Mouse (Mus musculus) forelimb bud, embryonic 11.5 days (tissue): ENCODE measurements at regions not wholly inside any gene's neighbourhood (a gene's known extent, or its start where the extent isn't known, plus 50 kb on each side); places are given as distances from the start of the nearest gene placed in this dataset.

ENCODE experiments used
- DNase-seq: peaks from one replicate; pipeline ENCODE4 v3.0.0-alpha.2; 2012; ENCODE audit warnings: low read depth, low spot score

GRCm38 (mm10) chr8:115942731-115943509 lies 235.3 kb upstream of the Maf start:
- DNase-seq: peak; percentile 45

GRCm38 (mm10) chr8:115929472-115930210 lies 222.0 kb upstream of the Maf start:
- DNase-seq: no peak

DNA sequence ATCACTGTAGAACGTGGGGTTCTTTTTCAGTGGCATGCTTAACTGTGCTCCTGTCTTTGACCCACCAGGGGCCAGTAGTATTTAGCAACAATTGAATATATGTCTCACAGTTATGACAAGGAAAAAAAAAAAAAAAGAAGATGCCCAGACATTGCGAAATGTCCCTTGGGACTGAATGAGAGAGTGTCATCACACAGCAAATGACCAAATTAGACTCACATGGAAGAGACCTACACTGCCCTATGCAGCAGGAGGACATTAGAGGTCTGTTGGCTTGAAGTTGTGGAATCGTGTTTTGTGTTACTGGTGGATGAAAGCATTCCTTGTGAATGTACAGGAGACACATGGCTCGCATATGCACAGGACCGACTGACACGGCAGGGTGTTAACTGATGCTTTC lies 214.3 kb upstream of the Maf start:
- DNase-seq: no peak

GRCm38 (mm10) chr8:115906650-115907049 lies 199.1 kb upstream of the Maf start:
- DNase-seq: no peak

- DNase-seq: no peak
Observed at GRCm38 (mm10) chr8:115903853-115904420, 196.3 kb upstream of the Maf start.

GRCm38 (mm10) chr8:115897521-115898178 lies 190.1 kb upstream of the Maf start:
- no peak for DNase-seq

- no peak for DNase-seq
Observed at GRCm38 (mm10) chr8:115897086-115897485, 189.5 kb upstream of the Maf start.

GRCm38 (mm10) chr8:115896066-115896465 lies 188.5 kb upstream of the Maf start:
- no peak for DNase-seq

DNA sequence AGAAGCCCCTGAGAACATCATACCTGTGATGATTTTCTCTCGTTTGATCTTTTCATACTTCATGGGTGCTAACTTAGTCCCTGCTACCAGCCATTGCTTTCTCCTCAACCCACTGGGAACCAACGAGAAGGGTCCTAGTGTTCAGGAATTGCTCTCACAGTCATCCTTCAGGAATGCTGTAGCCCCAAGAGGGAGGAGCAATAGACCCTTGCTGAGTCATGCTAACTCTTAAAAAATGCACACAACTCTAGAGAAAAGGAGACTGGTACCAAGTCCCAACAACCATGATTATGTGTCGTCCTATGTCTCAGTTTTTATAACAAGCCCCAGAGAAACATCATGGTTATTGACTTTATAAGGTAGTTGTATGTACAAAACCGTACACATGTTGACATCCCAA lies 180.7 kb upstream of the Maf start:
- DNase-seq: no peak

DNA sequence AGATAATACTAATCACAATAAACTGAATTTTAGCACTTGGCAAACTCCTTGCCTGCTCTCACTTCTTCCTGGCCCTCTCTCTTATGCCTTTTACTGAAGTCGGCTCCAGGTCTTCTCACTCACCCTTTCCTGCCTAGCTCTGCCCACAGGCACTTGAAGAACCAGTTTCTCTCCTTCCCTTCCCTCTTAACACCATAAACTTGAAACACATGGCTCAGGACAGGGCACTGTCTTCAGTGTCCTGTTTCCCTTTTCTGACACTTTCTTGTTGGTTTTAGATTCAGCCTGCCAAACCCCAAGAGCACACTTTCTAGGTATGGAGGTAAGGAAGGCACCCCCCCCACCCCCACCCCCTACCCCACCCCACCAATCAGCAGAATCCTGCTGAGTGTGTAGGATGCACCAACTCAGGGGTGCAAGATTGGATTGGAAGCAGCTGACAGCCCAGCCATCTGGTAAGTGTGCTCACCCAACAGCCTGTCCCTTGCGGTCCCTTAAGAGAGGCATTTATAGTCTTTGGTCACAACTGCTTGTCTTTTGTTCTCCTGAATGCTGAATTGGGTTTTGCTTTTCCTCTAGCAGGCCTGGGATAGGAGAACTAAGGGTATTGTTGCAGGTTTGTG lies 177.6 kb upstream of the Maf start:
- DNase-seq: no peak

GRCm38 (mm10) chr8:115883808-115884207 lies 176.2 kb upstream of the Maf start:
- no peak for DNase-seq

- no peak for DNase-seq
Observed at GRCm38 (mm10) chr8:115881881-115882280, 174.3 kb upstream of the Maf start.

- DNase-seq: no peak
Observed at GRCm38 (mm10) chr8:115874789-115875188, 167.2 kb upstream of the Maf start.

DNA sequence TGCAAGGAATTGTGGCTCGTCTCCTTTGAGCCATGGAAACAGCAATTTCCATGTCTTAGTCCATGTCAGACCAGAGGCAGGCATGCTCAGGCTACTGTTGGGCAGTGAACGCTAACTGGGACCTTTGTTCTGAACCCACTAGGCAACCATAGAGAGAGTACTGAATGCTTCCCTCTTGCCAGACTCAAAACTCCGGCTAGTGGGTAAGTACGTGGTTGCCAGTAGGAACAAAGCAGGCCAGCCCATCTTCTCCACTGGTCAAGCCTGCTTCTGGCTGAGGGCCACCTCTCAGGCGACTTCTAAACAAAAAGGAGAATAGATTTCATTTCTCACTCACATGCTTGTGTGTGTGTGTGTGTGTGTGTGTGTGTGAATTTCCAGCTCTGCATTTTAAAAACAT lies 163.8 kb upstream of the Maf start:
- DNase-seq: no peak

DNA sequence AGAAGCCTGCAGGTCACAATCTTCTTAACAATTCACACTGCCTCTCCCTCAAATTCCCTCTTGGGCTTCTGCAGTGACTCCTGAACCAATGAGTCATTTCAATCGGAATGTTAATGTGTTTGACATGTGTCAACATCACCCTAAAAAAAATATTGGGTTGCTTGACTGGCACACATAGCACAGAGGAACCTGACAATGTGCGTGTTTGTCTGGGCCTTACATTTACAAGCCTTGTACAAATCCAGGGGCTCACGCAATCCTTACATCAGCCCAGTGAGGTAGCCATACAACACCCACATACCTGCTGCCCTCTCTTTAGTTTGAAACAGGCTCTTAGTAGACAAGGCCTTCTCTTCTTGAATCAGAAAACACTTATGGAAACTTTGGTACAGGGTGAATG lies 153.8 kb upstream of the Maf start:
- no peak for DNase-seq

GRCm38 (mm10) chr8:115859406-115859805 lies 151.8 kb upstream of the Maf start:
- DNase-seq: no peak

DNA sequence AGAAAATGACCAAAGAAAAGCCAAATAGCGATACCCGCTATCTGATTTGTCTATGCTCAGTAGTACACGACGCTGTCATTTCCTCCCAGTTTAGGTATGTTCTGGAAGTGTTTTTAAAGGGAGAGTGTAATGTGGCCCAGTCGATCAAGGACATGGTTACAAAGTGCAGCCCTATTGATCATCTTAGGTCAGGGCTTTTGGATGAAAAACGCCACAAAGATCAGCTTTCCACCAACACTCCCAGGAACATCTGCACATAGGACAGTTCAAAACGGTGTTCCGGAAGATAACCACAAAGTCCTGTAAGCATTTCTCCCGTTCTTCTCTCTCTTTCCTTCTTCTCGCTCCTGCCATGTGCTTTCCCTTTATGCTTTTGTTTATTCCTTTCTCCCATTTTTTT lies 149.2 kb upstream of the Maf start:
- no peak for DNase-seq

- peak; percentile 10 for DNase-seq
Observed at GRCm38 (mm10) chr8:115855934-115856629, 148.5 kb upstream of the Maf start.

- no peak for DNase-seq
Observed at GRCm38 (mm10) chr8:115854209-115854900, 146.8 kb upstream of the Maf start.

- DNase-seq: no peak
Observed at GRCm38 (mm10) chr8:115850552-115850951, 143.0 kb upstream of the Maf start.

- DNase-seq: no peak
Observed at GRCm38 (mm10) chr8:115833391-115833790, 125.8 kb upstream of the Maf start.
